Mouse (Mus musculus) lung, embryonic 16.5 days (tissue): ENCODE results near the gene Gm19426. TPM values are rescaled to one million over a fixed set of nuclear protein-coding genes. Genes with fewer than 3 reads are reported as not detected.

ENCODE experiments used
- ATAC-seq: fragments of 200-750 bp; cut with Nextera tagmentation; 2 replicates; pipeline ENCODE4 v1.8.0; 2017; ENCODE audit warnings: low read depth, mild to moderate bottlenecking, moderate library complexity
- H3K27ac ChIP-seq: fragments of 300-500 bp; sonication (generic); 2 replicates; pipeline ENCODE4 v1.5.1; 2014; ENCODE audit warnings: mild to moderate bottlenecking, control low read depth, low read length
- H3K27me3 ChIP-seq: fragments of 300-500 bp; sonication (generic); 2 replicates; pipeline ENCODE4 v1.6.1; 2014; ENCODE audit warnings: low read depth, low read length, mixed read lengths; ENCODE audit not compliant: control insufficient read depth, insufficient read depth
- H3K36me3 ChIP-seq: fragments of 300-500 bp; sonication (generic); 2 replicates; pipeline ENCODE4 v1.6.1; 2014; ENCODE audit warnings: low read length; ENCODE audit not compliant: control insufficient read depth, insufficient read depth
- H3K4me1 ChIP-seq: fragments of 300-500 bp; sonication (generic); replicated peaks from 2 replicates; pipeline ENCODE4 v1.6.1; 2014; ENCODE audit warnings: low read length, mixed read lengths; ENCODE audit not compliant: control insufficient read depth, insufficient read depth
- H3K4me2 ChIP-seq: fragments of 300-500 bp; sonication (generic); 2 replicates; pipeline ENCODE4 v1.6.1; 2014; ENCODE audit warnings: low read depth, low read length, control low read depth
- H3K4me3 ChIP-seq: fragments of 300-500 bp; sonication (generic); 2 replicates; pipeline ENCODE4 v1.5.1; 2014; ENCODE audit warnings: mild to moderate bottlenecking, low read length, control low read depth
- H3K9ac ChIP-seq: fragments of 300-500 bp; sonication (generic); 2 replicates; pipeline ENCODE4 v1.6.1; 2014; ENCODE audit warnings: low read length, control low read depth
- H3K9me3 ChIP-seq: fragments of 300-500 bp; sonication (generic); 2 replicates; pipeline ENCODE4 v1.6.1; 2016; ENCODE audit warnings: low read length; ENCODE audit not compliant: control insufficient read depth
- WGBS: fragments of 180-500 bp; shearing (Covaris S2); extraction: QIAGEN DNeasy Blood & Tissue Kit; methylation state at CpG from one replicate; pipeline ENCODE4 v1.1.7; 2014; 5-methylcytosine and 5-hydroxymethylcytosine counted together
- polyA plus RNA-seq: library from polyadenylated mRNA; unstranded; fragments of >200 nt; fragmentation: Nextera tagmentation; extraction: Ambion mirVana; gene quantifications from 2 replicates; pipeline ENCODE4 v1.2.1, GENCODE M21; 2015

Gene Gm19426
- polyA plus RNA-seq, 1 experiment from 2014 or later, result 7.1 TPM

GRCm38 (mm10) chr2:84717357-84717756 is 26.1 kb downstream of the Gm19426 start:
- peaks cover 10% of the 10 kb centered on the region for H3K4me1 ChIP-seq
- no peak overlapping the region for H3K9ac ChIP-seq
- H3K9me3 ChIP-seq, result no peaks in the 10 kb centered on the region
- 91% methylated on average over 4 of the region's 4 CpGs for WGBS
- H3K36me3 ChIP-seq, result no peaks in the 10 kb centered on the region
- H3K4me3 ChIP-seq, result no peak overlapping the region
- H3K27ac ChIP-seq, result no peak overlapping the region
- H3K4me2 ChIP-seq, result no peak overlapping the region
- no peaks in the 10 kb centered on the region for H3K27me3 ChIP-seq
- no peak for ATAC-seq

DNA sequence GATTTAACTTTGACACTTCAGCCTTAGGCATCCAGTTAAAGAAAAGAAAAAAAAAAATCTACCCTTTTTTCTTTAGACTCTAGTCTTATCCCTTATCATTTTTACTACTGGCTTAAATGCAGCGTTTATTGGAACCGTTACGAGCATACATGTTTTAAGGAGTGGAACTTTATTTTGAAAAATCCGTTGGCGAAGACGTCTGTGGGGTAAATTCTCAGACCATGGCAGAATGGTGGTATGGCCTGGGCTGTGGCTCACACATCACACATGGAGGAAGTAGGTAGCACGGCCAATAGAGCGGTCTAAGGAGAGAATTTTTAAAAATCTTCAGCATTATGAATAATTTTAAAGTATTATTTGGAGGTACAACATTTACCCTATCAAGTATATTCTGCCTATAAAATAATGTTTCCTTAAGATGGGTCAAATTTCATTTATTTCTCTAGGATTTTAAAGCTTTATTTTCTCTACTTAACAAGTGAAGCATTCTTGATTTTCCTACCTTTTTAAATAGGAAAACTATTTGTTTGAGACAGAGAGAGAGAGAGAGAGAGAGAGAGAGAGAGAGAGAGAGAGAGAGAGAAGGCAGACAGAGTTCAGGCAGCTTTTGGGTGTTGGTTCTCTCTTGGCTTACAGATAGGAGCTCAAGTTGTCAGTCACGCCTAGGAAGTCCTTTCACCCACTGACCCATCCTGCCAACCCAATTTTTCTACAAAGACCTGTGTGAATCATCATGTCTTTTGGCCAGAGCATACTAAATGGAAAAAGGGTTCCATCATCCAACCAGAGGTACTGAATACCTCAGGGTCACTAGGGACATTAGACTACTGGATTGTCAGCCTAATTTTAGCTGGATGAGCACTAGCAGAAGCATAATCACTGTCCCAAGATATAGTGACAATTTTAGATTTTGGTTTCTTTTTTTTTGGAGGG is 26.8 kb downstream of the Gm19426 start:
- Histone ChIP-seq H3K27ac (peak overlapping the region; percentile 98), H3K36me3 (no peaks in the 10 kb centered on the region), H3K9ac (peak overlapping the region; percentile 81), H3K4me3 (peak overlapping the region; percentile 80), H3K9me3 (no peaks in the 10 kb centered on the region), H3K27me3 (no peaks in the 10 kb centered on the region), H3K4me1 (peaks cover 10% of the 10 kb centered on the region), H3K4me2 (peak overlapping the region; percentile 87)
- ATAC-seq, result no peak
- 22% methylated on average over 9 of the region's 9 CpGs for whole genome bisulfite sequencing

DNA sequence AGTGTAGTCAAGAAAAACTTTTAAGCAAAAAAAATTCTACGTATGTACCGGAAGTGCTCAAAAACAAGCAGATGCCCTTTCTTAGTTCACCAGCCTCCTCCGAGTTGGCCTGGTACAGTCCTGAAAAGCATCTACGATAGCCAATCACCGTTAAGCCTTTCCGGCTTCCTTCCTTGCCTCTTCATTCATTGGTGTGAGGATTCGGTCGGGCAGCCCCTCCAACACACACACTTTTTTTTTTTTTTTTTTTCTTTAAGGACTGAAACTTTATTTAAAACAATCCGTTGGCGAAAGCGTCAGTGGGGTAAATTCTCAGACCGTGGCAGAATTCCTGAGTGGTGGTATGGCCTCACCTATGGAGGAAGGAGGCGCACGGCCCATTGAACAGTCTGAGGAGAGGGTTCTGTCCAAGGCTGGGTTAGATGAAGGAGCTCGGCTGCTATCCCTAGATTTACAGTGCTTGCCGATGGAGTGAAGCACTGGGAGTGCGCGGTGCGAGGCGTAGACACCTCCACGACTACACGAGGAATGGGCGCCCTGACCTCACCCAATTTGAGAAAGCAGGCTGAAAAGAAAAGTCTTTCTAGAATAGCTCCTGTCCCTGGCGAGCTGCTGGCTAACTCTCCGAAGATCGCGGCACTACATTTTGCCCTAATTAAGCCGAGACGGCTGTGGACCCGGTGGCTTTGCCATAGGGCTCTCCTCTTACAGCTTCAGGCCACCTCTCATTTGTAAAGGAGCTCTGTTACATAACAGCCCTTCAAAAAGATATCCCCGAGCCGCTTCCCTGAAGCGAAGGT is 27.7 kb downstream of the Gm19426 start:
- H3K36me3 ChIP-seq, result peaks cover 1% of the 10 kb centered on the region; the same call in 1 of the 2 replicates
- under 1% methylated on average over 33 of the region's 33 CpGs for WGBS

DNA sequence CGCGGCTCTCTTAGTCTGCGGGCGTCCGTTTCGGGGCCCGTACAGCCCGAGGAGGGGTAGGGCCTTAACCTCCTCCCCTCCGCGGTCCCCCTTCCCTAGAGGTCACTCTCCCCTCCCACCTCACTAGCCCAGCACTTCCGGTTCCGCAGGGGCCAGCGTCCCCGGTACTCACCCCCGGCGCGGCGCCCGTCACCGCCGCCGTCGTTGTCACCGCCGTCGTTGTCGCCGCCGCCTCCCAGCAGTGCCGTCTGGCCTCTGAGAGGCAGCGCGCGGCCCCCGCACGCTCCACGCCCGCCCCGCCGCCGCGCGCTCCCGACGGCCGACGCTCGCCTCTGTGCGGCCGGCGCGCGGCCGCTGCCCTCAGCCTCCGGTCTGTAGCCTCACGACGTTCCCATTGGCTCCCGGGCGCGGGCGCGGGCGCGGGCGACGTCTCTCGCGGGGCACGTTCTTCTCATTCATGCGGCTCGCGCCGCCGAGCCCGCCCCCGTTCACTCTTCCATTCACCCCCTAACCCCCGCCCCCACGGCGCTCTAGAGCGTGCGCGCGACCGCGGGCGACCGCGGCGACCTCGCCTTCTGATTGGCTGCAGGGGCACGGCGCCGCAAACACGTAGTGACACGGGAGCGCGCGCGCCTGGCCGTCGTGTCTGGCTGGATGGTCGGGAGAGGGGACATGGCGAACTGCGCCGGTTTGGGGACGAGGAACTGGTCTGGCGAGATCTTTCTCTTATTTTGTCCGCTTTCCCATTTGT is 28.5 kb downstream of the Gm19426 start, which contains the start of gene Zdhhc5:
Gene Zdhhc5 (minus strand): TSS at position 370 of the 751 bp plus-strand sequence.
- Histone ChIP-seq H3K4me3 (peak within 1 kb of the TSS; percentile 80), H3K36me3 (peaks cover 8% of the 10 kb centered on the region), H3K27me3 (no peaks in the 10 kb centered on the region), H3K27ac (peak within 1 kb of the TSS; percentile 98), H3K9ac (peak within 1 kb of the TSS; percentile 91), H3K4me1 (peaks cover 10% of the 10 kb centered on the region), H3K4me2 (peak within 1 kb of the TSS; percentile 87), H3K9me3 (no peaks in the 10 kb centered on the region)
- peak; percentile 94 for ATAC-seq
- under 1% methylated on average over 64 of the region's 107 CpGs for WGBS

More for the DNA sequence above, 27.7 kb downstream of the Gm19426 start:
- Histone ChIP-seq H3K9ac (peak overlapping the region; percentile 81), H3K27ac (peak overlapping the region; percentile 98), H3K9me3 (no peaks in the 10 kb centered on the region), H3K27me3 (no peaks in the 10 kb centered on the region), H3K4me2 (peak overlapping the region; percentile 87), H3K4me3 (peak overlapping the region; percentile 80), H3K4me1 (peaks cover 10% of the 10 kb centered on the region)
- ATAC-seq, result peak; percentile 96

DNA sequence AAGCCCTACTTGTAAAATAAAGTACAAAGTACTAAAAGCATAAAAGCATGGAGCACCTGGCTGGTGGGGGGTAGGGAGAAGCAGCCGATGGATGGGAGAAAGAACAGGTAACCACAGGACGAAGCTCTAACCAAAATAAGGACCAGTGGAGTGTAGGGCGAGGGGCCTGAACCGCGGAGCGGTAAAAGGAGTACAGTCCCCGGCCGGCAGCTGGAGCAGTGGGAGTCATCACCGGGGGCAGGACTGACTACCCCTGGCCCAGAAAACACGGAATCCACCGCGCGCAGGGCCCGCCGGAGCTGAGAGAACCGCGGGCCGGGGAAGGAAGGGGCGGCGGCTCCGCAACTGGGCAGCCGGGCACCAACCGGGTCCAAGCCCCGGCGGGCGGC is 29.0 kb downstream of the Gm19426 start:
- peak overlapping the region; percentile 76 for H3K4me2 ChIP-seq
- H3K27me3 ChIP-seq, result no peaks in the 10 kb centered on the region
- H3K27ac ChIP-seq, result peak overlapping the region; percentile 98
- H3K4me3 ChIP-seq, result peak overlapping the region; percentile 80
- H3K9ac ChIP-seq, result peak overlapping the region; percentile 91
- peaks cover 11% of the 10 kb centered on the region for H3K36me3 ChIP-seq
- H3K9me3 ChIP-seq, result no peaks in the 10 kb centered on the region
- under 1% methylated on average over 25 of the region's 26 CpGs for WGBS
- peaks cover 10% of the 10 kb centered on the region for H3K4me1 ChIP-seq
- no peak for ATAC-seq

GRCm38 (mm10) chr2:84711898-84712297 is 31.6 kb downstream of the Gm19426 start:
- WGBS, result 88% methylated on average over 2 of the region's 2 CpGs
- Histone ChIP-seq H3K36me3 (peaks cover 18% of the 10 kb centered on the region), H3K4me2 (no peak overlapping the region), H3K27me3 (no peaks in the 10 kb centered on the region), H3K4me3 (no peak overlapping the region), H3K27ac (no peak overlapping the region), H3K9me3 (no peaks in the 10 kb centered on the region), H3K9ac (no peak overlapping the region), H3K4me1 (peaks cover 10% of the 10 kb centered on the region)
- ATAC-seq, result no peak

- Histone ChIP-seq H3K4me2 (no peak overlapping the region), H3K27ac (no peak overlapping the region), H3K4me3 (no peak overlapping the region), H3K36me3 (peaks cover 18% of the 10 kb centered on the region), H3K4me1 (no peaks in the 10 kb centered on the region), H3K9me3 (no peaks in the 10 kb centered on the region), H3K27me3 (no peaks in the 10 kb centered on the region), H3K9ac (no peak overlapping the region)
- 85% methylated on average over 1 of the region's 1 CpGs for WGBS
- no peak for ATAC-seq
Observed at GRCm38 (mm10) chr2:84707523-84707922, 35.9 kb downstream of the Gm19426 start.

- ATAC-seq, result no peak
- no peaks in the 10 kb centered on the region for H3K27me3 ChIP-seq
- no peak overlapping the region for H3K4me2 ChIP-seq
- H3K4me1 ChIP-seq, result no peaks in the 10 kb centered on the region
- H3K36me3 ChIP-seq, result peaks cover 15% of the 10 kb centered on the region
- 79% methylated on average over 1 of the region's 1 CpGs for WGBS
- H3K27ac ChIP-seq, result no peak overlapping the region
- H3K9ac ChIP-seq, result no peak overlapping the region
- H3K4me3 ChIP-seq, result no peak overlapping the region
- H3K9me3 ChIP-seq, result no peaks in the 10 kb centered on the region
Observed at GRCm38 (mm10) chr2:84705295-84705694, 38.2 kb downstream of the Gm19426 start.
